Mouse (Mus musculus): Measurements from ENCODE around the gene S100g. TPM values are rescaled to one million over a fixed set of nuclear protein-coding genes. Genes with fewer than 3 reads are reported as not detected.

S100g gene
- 0.60 and 1.6 TPM in 2 replicates for polyA plus RNA-seq (2012; rRNA removed)

DNA sequence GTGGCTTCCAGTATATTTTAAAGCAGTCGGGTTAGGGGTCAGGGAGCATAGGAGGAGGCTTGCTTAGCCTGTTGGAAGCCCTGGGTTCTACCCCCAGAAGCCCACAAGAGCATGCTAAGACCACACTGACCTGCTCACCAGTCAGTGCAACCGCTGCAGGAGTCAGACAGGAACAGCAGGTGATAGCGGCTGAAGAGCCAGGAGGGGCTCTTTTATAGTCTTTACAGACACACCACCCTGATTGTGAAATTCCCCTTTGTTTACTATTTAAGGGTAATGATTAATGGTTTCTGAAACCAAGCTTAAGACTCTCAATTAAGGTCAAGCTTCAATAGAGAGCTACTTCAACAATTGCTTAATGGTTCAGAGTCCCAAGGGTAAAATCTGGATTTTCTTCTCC lies at the start of gene S100g:
S100g (minus strand) TSS at position 217 of the 400 bp plus-strand sequence.
- no peak for DNase-seq (ENCODE audit: extremely low spot score in 1 of 2, low spot score in 1 of 2)

DNA sequence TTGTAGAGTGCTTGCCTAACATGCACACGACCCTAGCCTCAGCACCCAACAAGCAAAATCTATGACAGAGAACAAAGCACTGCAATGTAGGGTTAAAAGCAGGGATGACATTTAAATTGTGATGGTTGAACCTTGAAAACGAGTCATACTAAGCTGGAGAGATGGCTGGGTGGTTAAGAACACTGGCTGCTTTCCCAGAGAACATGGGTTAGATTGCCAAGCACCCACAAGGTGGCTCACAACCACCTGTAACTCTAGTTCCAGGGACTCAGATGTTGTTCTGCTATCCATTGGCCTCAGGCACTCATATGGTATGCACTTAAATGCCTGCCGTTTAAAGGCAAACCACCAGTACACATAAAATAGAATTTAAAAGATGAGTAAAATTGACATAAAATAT lies 27.7 kb upstream of the S100g start:
- DNase-seq (ENCODE audit: extremely low spot score in 1 of 2, low spot score in 1 of 2) = no peak

DNA sequence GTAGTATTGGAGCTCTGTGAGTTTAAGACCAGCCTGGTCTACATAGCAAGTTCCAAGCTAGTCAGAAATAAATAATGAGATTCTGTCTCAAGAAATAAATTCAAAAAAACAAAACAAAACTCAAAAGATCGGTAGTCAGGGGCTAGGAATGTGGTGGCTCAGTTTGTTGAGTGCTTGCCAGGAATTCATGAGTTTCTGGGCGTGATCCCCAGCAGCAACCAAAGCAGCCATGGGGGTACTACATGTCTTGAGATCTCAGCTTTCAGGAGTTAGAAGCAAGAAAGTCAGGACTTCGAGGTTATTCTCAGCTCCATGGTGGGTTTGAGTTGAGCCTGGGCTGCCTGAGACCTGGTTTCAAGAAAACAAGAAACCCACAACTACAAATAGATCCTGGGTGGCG lies 27.0 kb upstream of the S100g start:
- DNase-seq (ENCODE audit: extremely low spot score in 1 of 2, low spot score in 1 of 2) = no peak

DNA sequence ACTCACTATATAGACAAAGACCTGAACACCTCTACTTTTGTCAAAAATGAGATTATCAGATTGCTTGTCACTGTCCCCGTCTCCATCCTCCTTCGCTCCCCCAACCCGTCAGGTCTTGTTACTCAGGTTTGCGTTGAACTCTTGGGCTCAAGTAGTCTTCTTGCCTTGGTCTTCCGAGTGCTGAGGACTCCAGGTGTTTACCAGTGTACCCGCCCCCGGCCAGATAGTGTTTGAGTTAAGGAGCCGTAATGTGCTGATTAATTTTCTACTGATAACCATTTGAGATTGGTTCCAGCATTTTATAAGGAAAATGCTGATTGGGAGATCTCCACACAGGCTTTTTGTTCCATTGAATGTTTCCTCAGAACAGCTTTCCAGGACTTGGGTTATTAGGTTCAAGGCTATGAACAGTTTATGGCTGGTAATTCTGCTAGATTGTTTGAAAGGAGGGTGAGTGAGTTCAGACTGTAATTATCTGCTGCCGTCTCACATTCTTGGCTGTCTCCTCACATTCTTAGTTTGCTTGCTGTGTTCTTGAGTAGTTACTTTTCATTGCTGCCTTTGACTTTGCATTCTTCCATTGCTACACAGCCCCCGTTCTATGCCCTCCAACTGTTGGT lies 22.6 kb upstream of the S100g start:
- DNase-seq (ENCODE audit: extremely low spot score in 1 of 2, low spot score in 1 of 2) = no peak

DNA sequence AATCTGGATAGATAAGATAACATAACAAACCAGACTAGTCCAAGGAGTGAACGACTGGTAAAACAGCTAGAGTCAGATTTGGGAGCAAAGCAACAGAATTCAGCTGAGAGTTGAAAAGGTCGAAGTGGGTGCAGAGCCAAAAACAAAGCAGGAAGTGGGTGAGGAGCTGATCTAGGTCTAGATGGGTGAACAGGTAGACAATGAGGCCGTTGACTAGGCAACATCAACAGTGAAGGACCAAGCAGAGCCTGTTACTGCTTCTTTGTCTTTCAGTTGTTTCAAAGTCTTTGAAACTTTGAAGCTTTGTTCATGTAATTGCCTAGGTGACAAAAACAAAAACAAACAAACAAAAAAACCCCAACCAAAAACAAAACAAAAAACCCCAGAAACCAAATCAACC lies 11.8 kb upstream of the S100g start:
- DNase-seq (ENCODE audit: extremely low spot score in 1 of 2, low spot score in 1 of 2) = no peak

DNA sequence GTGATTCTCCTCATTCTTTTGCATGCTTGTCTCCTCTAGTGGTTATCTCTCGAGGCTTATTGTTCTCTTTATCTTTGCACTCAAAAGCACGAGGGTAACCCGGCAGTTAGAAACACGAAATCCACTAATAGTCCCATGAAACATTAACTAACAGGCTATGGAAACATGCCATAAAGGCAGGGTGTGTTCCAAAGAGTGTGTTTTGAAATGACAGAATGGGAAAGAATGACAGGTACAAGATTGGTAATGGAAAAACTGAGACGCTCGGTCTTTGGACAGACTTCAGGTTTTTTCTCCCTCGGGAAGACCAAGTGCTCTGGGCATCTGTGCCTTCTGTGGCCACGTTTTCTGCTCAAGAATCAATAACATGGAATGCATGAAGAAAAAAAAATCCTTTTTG lies 3.1 kb upstream of the S100g start:
- DNase-seq (ENCODE audit: extremely low spot score in 1 of 2, low spot score in 1 of 2) = no peak

DNA sequence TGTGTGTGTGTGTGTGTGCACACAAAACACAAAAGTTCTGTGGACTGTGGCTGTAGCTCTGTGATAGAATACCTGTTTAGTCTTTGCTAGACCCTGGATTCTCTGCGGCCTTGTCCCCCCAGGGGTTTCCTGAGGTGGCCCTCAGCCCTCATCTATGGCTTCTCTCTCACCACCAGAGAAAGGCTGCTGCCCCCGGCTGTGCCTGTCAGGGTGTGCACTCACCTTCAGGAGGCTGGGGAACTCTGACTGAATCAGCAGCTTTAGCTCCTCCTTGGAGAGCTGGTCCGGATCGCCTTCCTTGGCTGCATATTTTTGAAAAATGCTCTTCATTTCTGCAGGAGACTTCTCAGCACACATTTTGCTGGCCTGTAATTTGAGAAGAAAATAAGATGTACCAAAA lies 559 bp downstream of the S100g start:
- no peak for DNase-seq (ENCODE audit: extremely low spot score in 1 of 2, low spot score in 1 of 2)

DNA sequence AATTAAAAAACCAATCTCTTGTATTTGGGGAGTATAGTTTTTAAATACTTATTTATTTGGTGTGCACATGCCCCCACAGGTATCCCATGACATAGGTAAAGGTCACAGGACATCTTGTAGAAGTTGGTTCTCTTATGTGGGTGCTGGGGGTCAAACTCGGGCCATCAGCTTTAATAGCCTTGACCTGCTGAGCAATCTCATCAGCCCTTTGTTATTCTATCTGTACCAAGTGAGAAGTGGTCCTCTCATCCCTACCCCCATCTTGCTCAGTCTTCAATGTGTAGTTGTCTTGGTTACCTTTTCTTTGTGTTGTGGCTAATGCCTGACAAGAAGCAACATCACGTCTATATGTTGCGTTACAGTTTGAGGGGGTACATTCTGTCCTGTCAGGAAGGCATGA lies 6.5 kb downstream of the S100g start:
- no peak for DNase-seq (ENCODE audit: extremely low spot score in 1 of 2, low spot score in 1 of 2)

DNA sequence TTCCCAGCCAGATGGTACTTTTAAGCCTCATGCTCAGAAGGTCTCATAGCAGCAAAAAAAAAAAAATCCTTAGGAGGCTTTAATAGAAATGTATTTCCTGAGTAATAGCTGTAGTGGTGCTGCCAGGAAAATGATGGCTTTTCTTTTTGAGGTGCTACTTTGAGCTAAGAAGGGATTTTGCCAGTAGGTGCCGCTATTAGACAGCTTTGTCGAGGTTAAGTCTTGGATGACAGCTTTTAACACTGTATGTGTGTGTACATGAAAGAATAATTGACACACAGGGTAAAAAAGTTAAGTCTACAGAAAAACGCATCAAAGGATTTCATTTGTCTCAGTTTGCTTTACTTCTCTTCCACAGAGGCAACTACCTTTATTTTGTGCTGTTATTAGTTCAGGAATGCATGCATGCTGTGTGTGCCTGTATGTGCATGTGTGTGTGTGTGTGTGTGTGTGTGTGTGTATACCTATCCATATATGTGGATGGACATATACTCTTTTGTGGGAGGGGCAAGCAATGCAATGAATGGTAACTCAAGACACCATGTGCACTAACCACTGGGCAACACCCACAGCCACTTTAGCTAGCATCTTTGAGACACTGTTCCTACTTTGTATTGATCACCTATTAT lies 14.5 kb downstream of the S100g start:
- DNase-seq (ENCODE audit: extremely low spot score in 1 of 2, low spot score in 1 of 2) = peak; percentile 11 to 68

DNA sequence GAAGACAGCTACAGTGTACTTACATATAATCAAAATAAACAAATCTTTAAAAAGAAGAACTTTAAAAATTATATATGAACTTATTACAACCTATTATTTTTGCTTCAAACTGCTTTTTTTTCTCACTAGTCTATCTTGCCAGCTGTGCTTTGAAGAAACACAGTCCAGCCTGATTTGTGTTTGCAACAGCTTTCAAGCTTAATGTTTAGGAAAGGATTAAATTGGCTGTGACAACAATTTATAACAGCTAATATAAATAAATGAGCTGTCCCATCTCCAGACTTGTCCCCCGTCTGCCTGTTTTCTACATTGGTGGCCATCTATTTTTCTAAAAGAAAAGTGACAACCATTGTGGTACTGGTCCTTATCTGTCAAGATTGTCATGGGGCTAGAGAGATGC lies 22.4 kb downstream of the S100g start:
- DNase-seq (ENCODE audit: extremely low spot score in 1 of 2, low spot score in 1 of 2) = no peak

DNA sequence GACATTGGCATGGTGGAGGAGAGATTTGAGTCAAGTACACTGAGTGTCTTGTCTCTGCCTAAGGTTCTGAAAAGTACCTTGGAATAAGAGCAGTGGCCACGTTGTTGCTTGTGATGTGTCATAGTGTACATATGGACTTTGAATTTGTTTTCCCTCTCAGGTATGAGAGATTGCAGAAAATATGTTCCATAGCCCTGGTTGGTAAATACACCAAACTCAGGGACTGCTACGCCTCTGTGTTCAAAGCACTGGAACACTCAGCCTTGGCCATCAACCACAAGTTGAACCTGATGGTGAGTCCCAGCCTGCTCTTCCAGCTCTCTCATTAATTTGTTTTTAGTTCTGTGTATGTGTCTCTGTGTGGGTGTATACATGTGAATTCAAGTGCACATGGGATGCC lies 32.9 kb downstream of the S100g start:
- DNase-seq (ENCODE audit: extremely low spot score in 1 of 2, low spot score in 1 of 2) = no peak

DNA sequence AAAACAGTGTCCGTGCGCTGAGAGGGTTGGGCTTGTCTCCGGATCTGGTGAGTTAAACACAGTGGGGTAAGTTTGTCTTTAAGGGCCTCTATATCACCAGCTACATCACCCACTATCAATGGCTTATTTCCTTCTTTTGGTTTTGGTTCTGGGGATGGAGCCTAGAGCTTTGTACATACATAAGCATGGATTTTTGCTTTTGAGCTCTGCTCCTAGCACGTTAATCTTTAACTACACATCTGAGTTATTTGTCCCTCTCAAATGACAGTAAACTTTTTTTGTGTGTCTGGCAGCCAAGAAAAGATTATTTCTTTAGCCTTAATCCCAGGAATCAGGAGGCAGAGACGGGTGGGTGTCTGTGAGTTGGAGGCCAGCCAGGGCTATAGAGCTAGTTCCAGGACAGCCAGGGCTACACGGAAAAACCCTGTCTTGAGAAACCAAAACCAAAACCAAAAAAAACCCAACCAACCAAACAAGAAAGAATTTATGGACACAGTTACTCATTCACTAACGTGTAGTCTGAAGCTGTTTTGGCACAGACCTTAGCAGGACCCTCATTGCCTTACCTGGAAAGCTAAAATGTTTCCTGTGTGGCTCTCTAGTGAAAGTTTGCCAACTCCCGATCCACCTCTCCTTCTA lies 42.8 kb downstream of the S100g start:
- no peak for DNase-seq (ENCODE audit: extremely low spot score in 1 of 2, low spot score in 1 of 2)

DNA sequence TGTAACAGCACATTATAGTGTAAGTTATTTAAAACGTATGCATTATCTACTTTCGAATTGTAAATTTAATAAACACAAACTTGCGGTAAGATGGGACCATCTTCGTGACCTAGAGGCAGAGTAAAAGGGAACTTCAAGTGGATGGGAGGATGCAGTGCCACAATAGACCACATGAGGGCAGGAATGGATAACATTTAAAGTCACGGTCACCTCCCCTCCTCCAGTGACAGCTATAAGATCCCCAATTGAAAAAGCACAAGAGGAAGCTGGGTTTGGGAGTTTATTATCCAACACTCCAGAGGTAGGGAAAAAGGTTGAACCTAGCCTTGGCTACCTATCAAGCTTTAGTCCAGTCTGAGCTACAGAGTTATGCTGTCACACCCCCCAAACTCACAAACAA lies 48.7 kb downstream of the S100g start:
- DNase-seq (ENCODE audit: extremely low spot score in 1 of 2, low spot score in 1 of 2) = peak; percentile 12 to 76

DNA sequence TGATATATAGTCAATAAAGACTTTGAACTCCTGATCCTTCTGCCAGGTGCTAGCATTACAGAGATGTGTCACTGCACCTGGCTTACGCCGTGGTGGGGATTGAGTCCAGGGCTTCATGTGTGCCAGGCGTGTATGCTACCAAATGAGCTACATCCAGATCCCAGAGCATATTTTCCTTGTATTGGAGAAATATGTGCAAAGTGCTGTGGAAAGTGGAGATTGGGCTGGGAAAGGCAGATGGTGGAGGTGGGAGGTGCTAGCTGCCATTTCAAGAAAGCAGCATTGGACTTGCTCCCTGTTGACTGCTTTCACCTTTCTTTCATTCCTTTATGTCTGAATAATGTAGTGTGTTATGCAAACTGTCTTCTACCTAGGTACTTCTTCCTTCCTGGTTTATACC lies 50.7 kb downstream of the S100g start:
- peak in 1 of 2 experiments; percentile 9 for DNase-seq (ENCODE audit: extremely low spot score in 1 of 2, low spot score in 1 of 2)

Other genes starting within 250 kb of the S100g start
- 126 and 129 TPM in 2 replicates for gene Rbbp7, start 204.2 kb downstream of the S100g start, polyA plus RNA-seq (2012; rRNA removed)
- gene Txlng, start 135.1 kb downstream of the S100g start, polyA plus RNA-seq (2012; rRNA removed) = 16.9 and 17.3 TPM in 2 replicates
- 23.7 and 31.6 TPM in 2 replicates for gene Syap1, start 76.2 kb downstream of the S100g start, polyA plus RNA-seq (2012; rRNA removed)
- 69.4 and 86.7 TPM in 2 replicates for gene Ctps2, start 63.4 kb downstream of the S100g start, polyA plus RNA-seq (2012; rRNA removed)